Mouse (Mus musculus) neural tube, postnatal 0 days (tissue): Measurements from ENCODE around the gene Emc7. TPM values are rescaled to one million over a fixed set of nuclear protein-coding genes. Genes with fewer than 3 reads are reported as not detected.

ENCODE experiments used
- polyA plus RNA-seq: library from polyadenylated mRNA; unstranded; fragments of >200 nt; fragmentation: Nextera tagmentation; extraction: Ambion mirVana; gene quantifications from 2 replicates; pipeline ENCODE4 v1.2.1, GENCODE M21; 2015

Gene Emc7
- polyA plus RNA-seq = 39.1 and 42.8 TPM in 2 replicates

GRCm38 (mm10) chr2:112454862-112455564 is at the start of gene Emc7:
TSS of gene Emc7 (plus strand) at chr2:112454997.

GRCm38 (mm10) chr2:112480669-112481068 is 25.9 kb downstream of the Emc7 start, which contains the start of gene Chrm5:
TSS of gene Chrm5 (minus strand) at chr2:112480769.

GRCm38 (mm10) chr2:112492856-112493538 is 38.2 kb downstream of the Emc7 start, which contains the start of gene Aven:
TSS of gene Aven (plus strand) at chr2:112492964.

Other genes with a start within 250 kb of the Emc7 start
- gene Lpcat4, start 215.5 kb upstream of the Emc7 start, polyA plus RNA-seq = 30.5 and 31.2 TPM in 2 replicates
- gene Nutm1, start 195.7 kb upstream of the Emc7 start, polyA plus RNA-seq = 0.06 and 0.10 TPM in 2 replicates
- gene Nop10, start 193.1 kb upstream of the Emc7 start, polyA plus RNA-seq = 192 and 212 TPM in 2 replicates
- 12.4 and 14.3 TPM in 2 replicates for gene Slc12a6, start 189.2 kb upstream of the Emc7 start, polyA plus RNA-seq
- gene Gm21985, start 188.7 kb upstream of the Emc7 start, polyA plus RNA-seq = not detected in 2 replicates
- gene Emc4, start 87.0 kb upstream of the Emc7 start, polyA plus RNA-seq = 283 and 285 TPM in 2 replicates
- 21.4 and 22.9 TPM in 2 replicates for gene Katnbl1, start 75.8 kb upstream of the Emc7 start, polyA plus RNA-seq
- 2.1 and 2.3 TPM in 2 replicates for gene Chrm5, start 25.8 kb downstream of the Emc7 start, polyA plus RNA-seq
- 4.8 and 5.2 TPM in 2 replicates for gene Aven, start 38.0 kb downstream of the Emc7 start, polyA plus RNA-seq